Mouse (Mus musculus) NIH3T3 (cell line): ENCODE measurements around the gene Smim24.

ENCODE experiments used
- DNase-seq: peaks from one replicate; pipeline ENCODE4 v3.0.0-alpha.2; 2012; ENCODE audit warnings: low read depth

The Smim24 gene

DNA sequence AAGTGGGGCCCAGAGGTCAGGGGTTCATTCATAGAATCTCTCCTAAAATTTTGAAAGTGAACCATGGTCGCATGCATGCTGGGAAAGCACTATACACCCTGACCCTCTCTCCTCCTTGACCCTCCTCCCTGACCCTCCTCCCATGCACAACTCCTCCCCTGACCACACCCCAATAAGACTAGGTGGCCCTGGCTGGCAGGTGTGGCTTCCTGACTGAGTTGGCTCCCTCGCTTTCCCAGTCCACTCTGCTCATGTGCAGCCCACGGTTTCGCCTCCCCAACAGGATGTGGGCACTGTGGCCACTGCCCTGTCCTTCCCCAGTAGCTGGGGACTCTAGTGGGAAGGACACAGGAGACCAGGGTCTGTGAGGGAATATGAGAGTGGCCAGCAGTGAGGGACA is 17.5 kb downstream of the Smim24 start:
- DNase-seq = no peak

DNA sequence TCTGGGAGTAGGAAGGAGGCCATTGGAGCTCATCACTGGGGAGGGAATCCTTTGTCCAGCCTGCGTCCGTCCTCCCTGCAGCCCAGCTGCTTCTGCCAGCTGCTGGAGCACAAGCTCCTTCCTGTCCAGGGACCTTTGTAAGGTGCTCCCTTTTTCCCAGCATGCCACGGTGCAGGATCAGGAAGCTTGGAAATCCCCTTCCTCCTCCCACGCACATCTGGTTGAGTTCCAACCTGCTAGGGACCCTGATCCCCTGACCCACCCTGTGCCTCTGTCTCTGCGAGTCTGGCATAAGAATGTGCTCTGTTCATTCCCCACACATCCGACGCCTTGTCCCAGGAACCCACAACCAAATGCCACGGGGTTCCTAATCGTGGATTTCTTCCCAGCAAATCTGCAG is 18.1 kb downstream of the Smim24 start:
- DNase-seq = no peak

DNA sequence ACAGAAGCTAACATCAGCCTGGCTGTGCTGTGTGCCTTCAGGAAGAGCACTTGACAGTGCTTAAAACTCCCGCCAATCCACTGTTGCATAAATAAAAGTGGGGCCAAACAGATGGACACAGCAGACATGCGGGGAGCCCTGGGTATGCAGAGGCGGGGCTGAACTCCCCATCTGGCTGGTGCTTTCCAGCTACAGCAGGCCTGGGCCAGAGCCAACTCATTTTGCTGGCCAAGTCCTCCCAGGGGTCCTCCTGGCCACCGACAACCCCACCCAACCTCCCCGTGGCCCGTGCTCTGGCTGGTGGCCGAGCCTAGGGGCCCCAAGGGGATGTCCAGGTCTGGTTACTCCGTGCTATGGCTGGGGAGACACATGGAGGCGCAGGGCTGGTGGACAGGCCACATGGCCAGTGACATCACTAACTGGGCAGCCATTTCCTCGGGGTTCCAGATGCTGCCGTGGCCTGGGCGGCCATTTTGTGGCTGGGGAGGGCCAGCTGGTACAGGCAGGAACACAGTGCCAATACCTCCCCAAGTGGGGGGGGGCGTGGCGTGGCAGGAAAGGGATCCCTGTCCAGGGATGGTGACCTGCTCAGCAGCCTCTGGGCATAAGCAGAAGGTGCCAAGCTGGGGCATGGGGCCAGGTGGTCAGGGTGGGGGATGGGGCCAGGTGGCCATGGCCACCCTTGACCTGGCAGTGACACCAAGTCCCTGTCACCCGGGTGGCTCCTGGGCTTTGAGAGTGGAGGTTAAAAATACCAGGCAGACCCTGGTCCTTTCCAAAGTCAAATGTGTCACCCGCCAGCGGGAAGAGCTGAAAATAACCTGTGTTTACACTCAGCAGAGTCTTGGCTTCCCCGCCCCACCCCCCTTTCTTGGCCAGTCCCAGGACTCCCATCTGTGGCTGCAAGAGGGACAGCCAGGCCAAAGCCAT is 18.9 kb downstream of the Smim24 start:
- peak; percentile 81 for DNase-seq

DNA sequence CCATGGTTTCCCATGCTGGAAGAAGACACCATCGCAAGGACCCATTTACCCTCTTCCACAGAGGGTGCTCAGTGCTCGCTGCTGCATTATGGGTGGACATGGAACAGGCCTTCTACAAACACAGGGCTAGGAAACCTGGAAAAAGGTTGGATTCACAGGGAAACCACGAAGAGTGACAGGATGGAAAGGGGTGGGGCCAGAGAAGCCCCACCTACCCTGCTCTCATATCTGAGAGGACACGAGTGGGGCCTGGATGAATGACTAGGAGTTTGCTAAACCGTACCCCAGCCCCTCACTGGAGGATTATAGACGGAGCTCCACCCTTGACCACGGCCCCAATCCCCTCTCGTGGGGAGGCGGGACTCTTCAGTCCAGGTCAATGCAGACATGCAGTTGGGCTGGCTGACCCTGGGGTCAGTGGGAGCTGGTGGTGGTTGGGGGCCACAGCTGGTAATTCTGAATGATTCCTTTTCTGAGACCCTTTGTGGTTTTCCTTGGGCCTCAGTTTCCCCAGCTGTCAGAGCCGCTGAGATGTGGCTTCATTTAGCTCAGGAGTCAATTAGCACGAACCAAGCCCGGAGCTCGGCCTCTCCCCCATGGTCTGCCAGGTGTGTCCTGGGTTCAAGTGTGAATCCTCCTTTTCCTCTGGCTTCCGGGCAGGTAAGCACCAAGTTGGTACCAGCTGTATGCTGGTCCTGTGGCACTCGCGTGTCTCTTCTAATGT is 19.9 kb downstream of the Smim24 start:
- DNase-seq = peak; percentile 41

DNA sequence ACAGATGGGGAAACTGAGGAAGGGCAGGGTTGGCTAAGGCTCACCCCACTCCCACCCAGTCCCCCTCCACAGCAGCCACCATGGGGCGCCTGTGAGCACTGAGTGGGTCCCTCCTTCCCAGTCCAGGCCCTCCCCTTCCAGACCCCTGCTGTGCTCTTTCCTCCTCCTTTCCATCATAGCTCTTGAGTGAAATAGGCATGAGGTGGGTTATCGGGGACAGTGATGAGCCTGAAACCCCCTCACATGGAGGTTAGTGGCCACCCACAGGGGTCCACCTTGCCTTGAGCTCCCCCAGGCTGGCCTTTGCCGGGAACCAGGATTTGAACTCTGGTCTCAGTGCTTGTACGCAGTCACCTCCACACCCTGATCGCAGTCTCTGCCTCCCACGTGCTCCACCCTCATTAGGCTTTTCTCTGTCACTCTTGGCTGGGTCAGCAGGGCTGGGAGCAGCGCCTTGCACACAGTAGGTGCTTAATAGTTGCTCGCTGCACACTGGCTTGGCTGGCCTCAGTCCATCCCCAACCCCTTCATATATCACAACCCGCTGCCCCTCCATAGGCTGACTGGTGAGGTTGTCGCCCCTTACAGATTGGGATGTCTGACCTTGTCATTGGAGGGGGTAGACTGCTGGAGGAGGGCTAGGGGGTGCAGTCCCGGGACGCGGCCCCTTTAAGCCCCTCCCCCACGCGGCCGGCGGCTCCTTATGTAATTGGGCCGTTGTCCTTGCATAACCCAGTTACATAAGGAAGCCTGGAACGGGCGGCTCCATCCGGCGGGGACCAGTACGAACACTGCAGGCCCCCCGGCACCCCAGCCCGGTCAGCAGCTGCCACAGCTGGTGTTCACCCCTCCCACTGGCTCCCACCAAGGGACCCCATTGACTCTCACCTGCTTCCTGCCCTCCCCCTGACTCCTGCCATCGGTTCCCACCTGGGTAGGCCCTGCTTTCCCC is 20.7 kb downstream of the Smim24 start:
- peak; percentile 32 for DNase-seq

DNA sequence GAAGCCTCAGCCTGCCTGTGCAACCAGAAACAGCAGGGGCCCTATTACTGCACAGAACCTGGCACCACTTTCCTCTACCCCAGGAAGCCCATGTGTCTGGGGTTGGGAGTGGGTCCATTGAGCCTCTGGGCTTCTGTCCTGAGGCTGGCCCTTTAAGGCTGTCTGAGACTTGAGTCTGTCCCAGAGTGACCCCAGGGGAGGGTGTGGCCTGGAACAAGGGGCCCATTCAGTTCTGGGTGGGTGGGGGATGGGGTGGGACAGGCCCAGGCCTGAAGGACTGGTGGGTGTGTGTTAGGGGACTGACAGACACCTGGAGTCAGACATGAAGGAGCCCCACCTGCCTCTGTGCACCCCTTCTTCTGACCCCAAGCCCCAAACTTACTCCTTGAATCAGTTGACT is 21.8 kb downstream of the Smim24 start:
- peak; percentile 62 for DNase-seq

DNA sequence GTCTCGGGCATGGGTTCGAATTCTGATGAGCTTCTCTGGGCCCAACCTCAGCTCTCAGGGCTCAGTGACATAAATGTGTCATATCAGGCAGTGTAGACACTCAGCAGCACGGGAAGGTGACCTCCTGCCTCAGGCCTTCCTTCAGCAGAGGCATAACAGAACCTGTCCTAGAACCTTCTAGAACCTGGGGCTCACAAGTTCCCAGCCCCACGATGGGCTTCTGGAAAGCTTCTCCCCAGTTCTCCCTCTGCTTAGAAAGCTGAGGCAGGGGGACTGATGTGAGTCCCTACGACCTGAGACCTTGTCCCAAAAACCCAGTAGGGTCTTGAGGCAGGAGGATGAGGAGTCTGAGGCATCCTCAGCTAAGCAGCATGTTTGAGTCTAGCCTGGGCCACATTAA is 22.3 kb downstream of the Smim24 start:
- no peak for DNase-seq

DNA sequence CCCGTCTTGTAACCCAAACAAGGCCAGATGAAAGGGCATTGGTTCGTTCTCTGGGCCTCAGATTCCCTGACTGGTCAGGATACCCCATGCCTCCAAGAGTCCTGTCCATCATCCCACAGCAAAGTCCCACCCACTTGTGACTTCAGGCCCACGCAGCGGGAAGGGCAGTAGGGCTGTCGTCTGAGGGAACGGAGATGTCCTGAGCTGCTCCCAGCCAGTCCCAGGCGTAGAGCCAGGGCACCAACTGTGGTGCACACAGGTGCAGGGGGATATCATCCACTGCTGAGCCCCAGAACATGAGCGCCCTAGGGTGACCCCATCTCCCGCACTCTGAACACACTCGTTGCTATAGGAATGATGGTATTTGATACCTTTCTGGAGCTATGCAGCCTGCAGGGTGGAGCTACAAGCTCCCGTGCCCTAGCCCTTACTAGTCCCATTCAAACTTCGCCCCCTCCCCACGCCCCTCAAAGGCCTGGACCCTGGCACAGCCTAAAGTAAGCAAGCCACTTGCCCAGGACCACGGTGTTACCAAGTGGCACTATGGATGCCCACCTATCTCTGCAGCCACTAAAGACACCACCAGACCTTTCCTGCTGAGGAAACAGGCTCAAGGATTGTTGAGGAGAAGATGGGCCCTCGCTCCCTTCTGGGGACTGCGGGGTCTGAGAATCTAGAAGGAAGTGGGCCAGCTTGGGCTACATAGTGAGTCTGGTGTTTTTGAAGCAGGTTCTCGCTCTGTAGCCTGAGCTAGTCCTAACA is 22.9 kb downstream of the Smim24 start:
- no peak for DNase-seq

DNA sequence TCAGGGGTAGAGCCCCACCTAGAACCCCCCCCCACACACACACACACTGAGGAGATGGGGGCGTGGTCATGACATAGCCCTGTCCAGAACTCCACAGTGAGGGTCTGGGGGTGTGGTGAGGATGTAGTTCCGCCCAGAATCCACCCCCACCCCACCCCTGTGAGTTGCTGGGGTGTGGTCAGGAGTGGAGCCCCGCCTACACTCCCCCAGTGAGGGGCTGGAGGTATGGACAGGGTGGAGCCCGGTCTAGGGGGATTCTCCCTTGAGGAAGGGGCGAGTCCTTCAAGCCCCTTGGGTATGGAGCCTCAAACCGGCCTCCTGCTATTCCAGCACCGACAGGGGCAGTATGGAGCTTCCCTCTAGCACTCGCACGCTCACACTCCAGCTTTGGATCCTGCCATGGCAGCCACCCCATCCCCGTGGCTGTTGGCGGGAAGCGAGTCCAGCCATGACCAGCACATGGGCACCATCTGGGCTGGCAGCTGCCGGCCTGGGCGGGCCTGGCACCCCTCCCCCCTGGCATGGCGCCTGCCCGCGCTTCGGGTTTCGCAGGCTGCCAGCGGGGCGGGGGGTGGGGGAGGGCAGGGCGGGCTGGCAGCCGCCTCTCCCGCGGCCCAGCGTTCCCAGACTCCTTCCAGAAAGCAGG is 23.9 kb downstream of the Smim24 start:
- peak; percentile 93 for DNase-seq

DNA sequence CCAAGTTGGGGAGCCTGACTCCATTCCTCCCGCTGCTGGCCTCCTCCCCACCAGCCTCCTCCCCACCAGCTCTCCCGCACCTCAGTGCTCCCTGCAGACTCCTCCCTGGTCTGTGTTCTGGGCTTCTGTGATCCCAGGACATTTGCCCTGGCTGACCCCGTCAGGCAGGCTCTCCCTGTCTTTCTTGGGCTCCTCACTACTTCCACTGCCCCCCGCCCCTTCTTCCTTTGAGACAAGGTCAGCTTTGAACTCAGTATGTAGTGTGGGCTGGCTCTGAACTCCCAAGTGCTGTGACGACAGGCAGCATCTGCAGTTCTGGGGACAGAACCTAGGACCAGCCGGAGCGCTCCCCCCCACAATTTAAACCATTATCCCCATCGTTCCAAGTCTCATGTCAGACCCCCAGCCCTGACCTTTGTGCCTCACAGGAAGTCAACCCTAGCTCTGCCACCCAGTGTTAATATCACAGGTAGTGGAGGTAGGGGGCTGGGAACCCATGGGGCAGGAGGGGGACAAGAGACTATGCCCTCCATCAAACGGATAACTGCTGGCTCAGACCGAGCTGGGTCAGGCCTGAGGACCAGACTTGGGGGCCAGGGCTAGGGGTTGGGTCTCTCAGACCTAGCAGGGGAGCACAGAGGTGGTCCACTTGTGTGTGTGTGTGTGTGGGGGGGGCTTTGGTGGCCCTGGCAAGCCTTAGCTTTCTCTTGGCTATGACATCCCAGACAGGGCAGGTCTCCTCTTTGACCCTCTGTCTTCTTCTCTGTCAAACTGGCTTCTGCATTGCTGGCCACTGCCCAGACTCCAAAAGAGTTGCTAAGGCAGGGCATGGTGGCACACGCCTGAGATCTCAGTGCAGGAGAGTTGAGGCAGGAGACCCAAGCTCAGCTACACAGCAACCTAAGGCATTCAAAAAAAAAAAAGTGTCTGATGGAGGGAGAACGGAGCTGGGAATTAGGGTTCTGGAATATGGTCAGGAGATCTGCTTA is 24.7 kb downstream of the Smim24 start:
- DNase-seq = no peak

DNA sequence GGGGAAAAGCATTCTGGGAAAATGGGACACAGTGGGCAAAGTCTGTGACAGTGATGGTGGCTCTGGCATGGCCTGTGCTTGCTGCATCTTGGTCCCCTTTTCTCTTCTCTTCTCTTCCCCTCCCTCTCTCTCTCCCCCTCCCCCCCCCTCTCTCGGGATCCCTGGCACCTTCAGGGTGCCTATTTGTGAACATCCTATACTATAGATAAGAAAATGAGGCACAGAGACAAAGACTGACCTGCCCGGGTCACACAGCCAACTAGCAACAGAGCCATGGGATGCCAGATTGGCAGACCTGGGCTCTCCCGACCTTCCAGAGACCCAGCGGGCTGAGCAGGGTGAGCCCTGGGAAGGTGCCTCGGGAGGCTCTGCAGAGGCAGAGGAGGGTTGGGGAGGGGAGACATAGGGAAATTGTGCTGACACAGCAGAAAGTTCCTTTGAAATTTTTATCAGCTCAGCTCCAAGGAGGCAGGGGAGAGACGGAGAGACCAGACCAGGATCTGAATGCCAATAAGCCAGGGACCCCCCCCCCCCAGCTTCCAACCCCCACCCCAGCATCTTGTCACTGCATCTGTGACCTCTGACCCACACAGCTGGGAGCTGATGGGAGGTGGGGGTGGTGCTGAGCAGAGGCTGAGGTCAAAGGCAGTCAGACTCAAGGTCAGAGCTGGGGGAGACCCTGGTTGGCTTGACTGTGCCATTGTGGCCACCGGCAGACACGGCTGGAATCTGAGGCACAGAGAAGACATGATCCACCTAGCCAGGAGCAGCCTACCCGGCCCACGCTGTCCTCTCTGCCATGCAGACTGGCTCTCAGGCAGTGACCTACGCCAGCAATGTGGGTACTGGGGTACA is 25.6 kb downstream of the Smim24 start:
- DNase-seq = no peak

DNA sequence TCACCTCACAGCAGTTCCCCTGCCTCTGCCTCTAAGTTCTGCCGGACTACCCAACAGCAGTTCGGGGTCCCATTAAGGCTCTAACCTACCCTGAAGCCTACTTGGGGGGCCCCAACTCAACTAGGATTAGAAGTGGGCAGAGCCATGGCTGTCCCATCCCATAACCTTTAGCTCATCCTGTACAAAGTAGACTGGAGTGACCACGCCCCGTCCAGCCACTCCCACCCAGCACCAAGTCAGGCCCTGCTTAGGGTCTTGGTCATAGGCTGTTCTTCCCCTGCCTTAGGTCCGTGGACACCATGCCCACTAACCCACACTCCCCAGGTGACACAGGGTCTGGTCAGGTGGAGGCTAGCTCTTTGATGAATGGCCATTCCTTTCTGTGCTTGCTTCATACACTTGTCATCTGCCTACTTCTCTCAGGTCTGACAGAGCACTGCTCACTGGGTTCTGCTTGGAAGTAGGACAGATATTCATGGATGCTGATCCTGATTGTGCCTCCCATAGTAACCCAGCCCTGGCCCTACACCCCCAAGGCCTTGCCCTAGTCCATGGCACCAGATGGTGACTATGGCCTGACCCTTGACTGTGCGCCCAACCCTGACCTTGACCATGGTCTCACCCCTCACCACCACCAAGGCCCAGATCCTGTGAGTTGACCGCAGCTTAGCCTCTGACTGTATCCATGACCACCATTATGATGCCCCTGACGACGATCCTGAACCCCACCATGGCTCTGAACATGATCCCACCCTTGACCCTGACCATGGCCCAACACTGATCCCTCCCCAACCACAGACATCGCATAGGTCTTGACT is 26.5 kb downstream of the Smim24 start:
- no peak for DNase-seq

DNA sequence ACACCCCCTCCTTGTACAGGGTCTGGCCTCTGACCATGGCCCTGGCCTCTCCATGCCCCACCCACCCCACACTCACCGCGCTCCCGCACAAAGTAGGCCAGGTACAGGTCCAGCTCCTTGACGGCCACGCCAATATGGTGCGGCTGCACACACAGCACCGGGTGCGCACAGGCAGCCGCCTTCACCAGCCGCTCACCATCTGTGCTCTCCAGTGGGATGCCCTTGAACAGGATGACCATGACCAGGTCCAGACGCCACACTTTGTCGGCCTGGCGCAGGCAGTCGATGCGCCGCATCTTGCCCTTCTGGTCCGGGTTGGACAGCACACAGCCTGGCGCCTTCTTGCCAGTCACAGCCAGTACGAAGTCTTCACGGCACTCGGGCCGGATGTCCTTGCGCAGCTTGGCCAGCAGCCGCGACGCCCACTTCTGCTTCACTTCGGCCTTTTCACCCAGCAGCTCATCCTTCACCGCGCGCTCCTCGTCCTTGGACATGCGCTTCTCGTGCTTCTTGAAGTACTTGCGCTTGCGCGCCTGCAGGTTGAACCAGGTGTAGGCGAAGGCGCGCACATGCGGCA is 27.4 kb downstream of the Smim24 start:
- DNase-seq = no peak

DNA sequence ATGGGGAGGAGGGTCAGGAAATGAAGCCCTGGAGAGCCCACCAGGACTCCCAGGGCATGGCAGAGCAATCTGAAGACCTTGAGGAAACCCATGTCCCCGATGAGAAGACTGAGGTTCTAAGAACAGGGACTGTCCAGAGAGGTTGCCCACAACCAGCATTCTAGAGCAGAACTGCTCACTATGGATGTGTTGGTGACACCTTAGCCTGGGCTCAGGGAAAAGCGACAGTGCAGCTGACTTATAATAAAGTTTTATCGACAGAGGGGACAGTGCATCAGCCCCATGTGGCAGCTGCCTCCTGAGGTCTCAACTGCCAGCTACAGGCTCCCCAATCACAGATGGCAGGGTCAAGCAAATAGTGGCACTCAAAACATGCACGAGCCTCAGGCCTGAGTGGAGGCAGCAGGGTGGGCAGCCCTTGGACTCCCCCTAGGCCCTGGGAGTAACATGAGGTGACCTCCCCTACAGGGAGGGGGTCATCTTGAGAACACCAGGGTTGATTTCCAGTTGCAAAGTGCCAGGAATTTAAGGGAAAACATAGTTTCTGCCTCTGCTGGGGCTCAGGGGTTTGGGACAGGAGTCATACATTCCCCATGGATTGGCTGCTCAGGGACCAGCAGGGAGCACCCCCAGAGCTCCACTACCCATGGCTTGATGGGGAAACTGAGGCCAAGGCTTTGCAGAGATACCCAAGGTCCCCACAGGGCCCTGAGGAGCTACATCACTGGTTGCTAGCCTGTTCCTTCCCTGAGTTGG is 28.4 kb downstream of the Smim24 start:
- DNase-seq = no peak

DNA sequence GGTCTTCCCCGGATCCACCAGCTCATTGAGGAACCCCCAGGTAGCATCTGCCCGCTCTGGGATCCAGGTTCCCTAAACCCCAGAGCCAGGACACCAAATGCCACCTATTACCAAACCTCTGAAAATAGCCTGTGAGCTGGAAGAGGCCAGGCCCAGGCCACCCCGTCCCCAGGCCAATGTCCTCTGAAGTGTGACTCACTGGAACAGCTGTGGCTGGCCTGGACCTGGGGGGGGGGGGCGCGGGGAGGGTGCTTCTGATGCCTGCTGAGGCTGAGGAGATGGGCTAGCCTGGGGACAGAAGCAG is 28.9 kb downstream of the Smim24 start:
- no peak for DNase-seq

DNA sequence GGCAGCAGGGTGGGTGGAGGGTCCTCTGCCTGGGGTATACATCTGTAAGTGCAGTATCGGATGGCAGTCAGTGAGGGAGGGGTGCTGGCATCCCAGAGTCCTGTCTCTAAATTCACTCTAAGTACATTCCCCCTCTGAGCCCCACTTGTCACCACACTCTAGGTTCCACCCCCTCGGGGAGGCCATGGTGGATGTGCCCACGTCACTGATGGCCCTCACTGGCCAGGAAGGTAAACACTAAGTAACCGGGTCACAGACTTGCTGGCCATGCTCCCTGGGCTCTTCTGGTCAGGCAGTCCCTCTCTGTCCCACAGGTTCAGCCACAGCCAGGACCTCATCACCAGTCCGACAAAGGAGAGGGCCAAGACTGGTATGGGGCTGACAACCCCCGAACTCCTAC is 29.3 kb downstream of the Smim24 start:
- DNase-seq = no peak

DNA sequence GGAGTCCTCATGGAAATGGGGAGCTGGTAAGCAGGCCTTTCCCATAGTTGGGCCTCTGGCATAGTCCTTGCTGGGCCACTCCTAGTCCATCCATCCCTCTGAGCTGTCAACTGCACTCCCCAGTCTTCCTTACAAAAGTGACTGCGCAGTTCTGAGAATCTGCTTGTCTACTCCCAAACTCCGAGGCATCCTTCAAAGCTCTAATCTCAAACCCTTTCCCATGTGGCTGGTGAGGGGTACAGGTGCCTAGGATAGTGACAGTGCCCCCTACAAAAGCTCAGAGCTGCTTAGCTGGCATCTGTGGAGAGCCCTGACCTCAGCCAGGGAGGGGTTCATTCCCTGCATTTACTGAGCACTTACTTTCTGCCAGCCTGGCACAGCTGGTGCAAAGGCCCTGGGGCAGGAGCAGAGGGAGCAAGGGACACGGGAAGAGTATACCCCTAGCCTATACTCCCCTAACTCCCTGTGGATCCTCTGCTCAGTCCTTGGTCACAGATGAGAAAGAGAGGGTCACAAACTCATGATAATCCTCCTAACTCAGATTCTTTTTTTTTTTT is 29.9 kb downstream of the Smim24 start:
- DNase-seq = no peak
